Mouse (Mus musculus): ENCODE results near the gene Gm16181. TPM values are rescaled to one million over a fixed set of nuclear protein-coding genes. Genes with fewer than 3 reads are reported as not detected.

The Gm16181 gene
- polyA plus RNA-seq, 1 experiment from 2014 or later, result 0.23 TPM

DNA sequence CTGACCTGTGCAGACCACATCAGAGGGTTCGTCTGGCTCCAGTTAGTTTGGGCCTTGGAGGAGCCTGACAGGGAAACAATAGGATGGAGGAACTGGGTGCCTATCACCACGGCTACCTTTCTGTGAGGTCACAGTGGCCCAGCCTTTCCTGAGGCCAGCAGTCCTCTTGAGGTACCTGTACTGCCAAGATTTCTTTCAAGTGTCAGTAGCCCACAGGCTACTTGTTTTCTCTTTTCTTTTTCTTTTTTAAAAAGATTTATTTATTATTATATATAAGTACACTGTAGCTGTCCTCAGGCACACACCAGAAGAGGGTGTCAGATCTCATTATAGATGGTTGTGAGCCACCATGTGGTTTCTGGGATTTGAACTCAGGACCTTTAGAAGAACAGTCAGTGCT lies 44.7 kb upstream of the Gm16181 start, which contains the start of gene Aif1:
TSS of gene Aif1 (minus strand) at position 101 of the 400 bp plus-strand sequence.
- no peak within 1 kb of the TSS for H3K27ac ChIP-seq (ENCODE audit: low read depth, low read length)
- H3K9ac ChIP-seq (ENCODE audit: low read depth, low read length), result no peak within 1 kb of the TSS

DNA sequence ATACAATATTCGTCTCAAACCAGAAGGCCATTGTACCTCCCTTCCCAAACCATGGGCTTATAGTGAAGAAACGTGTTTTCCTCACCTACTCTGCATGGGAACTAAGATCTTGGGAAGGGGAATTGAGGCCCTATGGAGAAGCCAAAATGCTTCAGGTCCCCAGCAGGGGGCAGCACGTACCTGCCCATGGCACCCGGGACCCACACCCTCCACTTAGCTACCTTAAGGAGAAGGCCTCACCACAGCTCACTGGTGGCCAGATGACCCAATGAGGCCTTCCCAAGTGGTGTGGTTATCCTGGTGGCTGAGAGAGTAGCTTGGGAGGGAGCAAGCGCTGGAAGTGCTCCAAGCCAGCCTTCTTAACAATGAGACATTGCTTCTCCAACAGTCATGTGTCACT lies 42.1 kb upstream of the Gm16181 start:
- TF ChIP-seq CTCF (IDR thresholded peaks at IDR 0.05; ENCODE audit: low read depth), result peak; percentile 96
- Histone ChIP-seq H3K4me3 (ENCODE audit: low read depth, low read length) (no peak overlapping the region), H3K27ac (ENCODE audit: low read depth, low read length) (no peak overlapping the region), H3K36me3 (ENCODE audit: control insufficient read depth, insufficient read depth) (no peaks in the 10 kb centered on the region), H3K9me3 (ENCODE audit: control insufficient read depth) (no peaks in the 10 kb centered on the region), H3K9ac (ENCODE audit: low read depth, low read length) (no peak overlapping the region), H3K4me1 (replicated peaks; ENCODE audit: control insufficient read depth, insufficient read depth, low read length) (no peaks in the 10 kb centered on the region), H3K27me3 (replicated peaks; ENCODE audit: control insufficient read depth, insufficient read depth, low read length) (no peaks in the 10 kb centered on the region), H3K4me2 (replicated peaks; ENCODE audit: low read depth) (no peak overlapping the region)
- 12% methylated on average over 5 of the region's 5 CpGs for WGBS
- ATAC-seq, result peak; percentile 48; the same call in 1 of the 2 replicates

More for the DNA sequence above, 44.7 kb upstream of the Gm16181 start, which contains the start of gene Aif1:
- Histone ChIP-seq H3K4me1 (replicated peaks; ENCODE audit: control insufficient read depth, insufficient read depth, low read length) (no peaks in the 10 kb centered on the region), H3K4me2 (replicated peaks; ENCODE audit: low read depth) (no peak within 1 kb of the TSS), H3K27me3 (replicated peaks; ENCODE audit: control insufficient read depth, insufficient read depth, low read length) (no peaks in the 10 kb centered on the region), H3K36me3 (ENCODE audit: control insufficient read depth, insufficient read depth) (no peaks in the 10 kb centered on the region), H3K9me3 (ENCODE audit: control insufficient read depth) (no peaks in the 10 kb centered on the region), H3K4me3 (ENCODE audit: low read depth, low read length) (no peak within 1 kb of the TSS)
- ATAC-seq, result no peak
- WGBS, result 51% methylated on average over 2 of the region's 2 CpGs
- no peak for TF ChIP-seq CTCF (IDR thresholded peaks at IDR 0.05; ENCODE audit: low read depth)

DNA sequence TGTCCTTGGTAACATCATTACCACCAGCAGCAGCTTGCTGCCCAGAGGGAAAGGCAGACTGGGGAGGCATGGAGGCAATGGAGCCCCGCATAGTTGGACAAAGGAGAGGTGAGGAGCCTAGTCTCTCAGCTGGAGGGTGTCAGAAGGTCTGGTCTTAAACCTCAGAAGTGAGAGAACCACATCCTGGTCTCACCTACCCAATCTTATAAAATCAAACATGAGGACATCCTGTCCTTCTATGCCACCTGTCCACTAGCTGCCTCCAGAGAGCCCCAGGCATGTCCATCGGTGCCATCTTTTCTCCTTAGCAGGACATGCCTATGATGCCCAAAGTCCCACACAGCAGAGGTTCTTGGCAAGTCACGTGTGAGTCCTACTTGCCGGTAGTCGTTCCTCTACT lies 40.5 kb upstream of the Gm16181 start:
- Histone ChIP-seq H3K4me3 (ENCODE audit: low read depth, low read length) (no peak overlapping the region), H3K9ac (ENCODE audit: low read depth, low read length) (no peak overlapping the region), H3K36me3 (ENCODE audit: control insufficient read depth, insufficient read depth) (no peaks in the 10 kb centered on the region), H3K4me1 (replicated peaks; ENCODE audit: control insufficient read depth, insufficient read depth, low read length) (no peaks in the 10 kb centered on the region), H3K27ac (ENCODE audit: low read depth, low read length) (no peak overlapping the region), H3K9me3 (ENCODE audit: control insufficient read depth) (no peaks in the 10 kb centered on the region), H3K4me2 (replicated peaks; ENCODE audit: low read depth) (no peak overlapping the region), H3K27me3 (replicated peaks; ENCODE audit: control insufficient read depth, insufficient read depth, low read length) (no peaks in the 10 kb centered on the region)
- WGBS, result 86% methylated on average over 5 of the region's 5 CpGs
- no peak for TF ChIP-seq CTCF (IDR thresholded peaks at IDR 0.05; ENCODE audit: low read depth)
- no peak for ATAC-seq

DNA sequence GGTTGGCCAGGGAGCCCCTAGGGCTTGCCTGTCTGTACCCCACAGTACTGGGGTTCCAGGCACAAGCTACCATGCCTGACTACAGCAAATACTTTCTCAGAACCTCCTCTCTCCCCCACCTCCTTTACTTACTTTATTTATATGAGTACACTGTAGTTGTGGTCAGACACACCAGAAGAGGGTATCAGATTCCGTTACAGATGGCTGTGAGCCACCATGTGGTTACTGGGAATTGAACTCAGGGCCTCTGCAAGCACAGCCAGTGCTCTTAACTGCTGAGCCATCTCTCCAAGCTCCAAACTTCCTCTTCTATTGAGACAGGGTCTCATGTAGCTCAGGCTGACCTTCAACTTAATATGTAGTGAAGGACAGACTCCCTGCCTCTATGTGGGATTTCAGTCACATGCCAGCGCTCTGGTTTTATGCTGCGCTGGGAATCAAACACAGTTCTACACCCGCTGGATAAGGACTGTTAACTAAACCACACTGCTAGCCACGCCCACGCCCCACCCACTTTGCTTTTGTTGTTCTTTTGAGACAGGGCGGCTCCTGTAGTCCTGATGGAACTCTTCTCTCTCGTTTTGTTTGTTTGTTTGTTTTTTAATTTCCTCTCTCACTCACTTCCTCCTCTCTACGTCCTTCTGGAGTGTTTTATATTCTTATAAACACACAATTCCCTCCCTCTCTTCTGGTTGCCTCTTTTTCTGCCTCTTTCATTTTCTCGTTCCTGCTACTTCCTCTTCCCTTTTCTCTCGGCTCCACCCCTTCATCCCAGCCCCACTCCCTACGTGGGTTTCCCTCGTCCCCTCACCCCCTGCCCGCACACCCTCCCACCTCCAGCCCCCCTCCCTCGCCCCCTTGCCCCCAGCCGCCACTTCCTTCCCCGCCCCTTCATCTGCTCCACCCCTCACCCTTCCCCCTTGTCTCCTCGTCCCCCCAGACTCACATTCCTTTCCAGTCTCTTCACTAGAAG lies 34.7 kb upstream of the Gm16181 start:
- no peak for TF ChIP-seq CTCF (IDR thresholded peaks at IDR 0.05; ENCODE audit: low read depth)
- Histone ChIP-seq H3K27me3 (replicated peaks; ENCODE audit: control insufficient read depth, insufficient read depth, low read length) (no peaks in the 10 kb centered on the region), H3K36me3 (ENCODE audit: control insufficient read depth, insufficient read depth) (no peaks in the 10 kb centered on the region), H3K27ac (ENCODE audit: low read depth, low read length) (peak overlapping the region; percentile 41; the same call in 1 of the 2 replicates), H3K4me3 (ENCODE audit: low read depth, low read length) (peak overlapping the region; percentile 49), H3K4me1 (replicated peaks; ENCODE audit: control insufficient read depth, insufficient read depth, low read length) (no peaks in the 10 kb centered on the region), H3K9me3 (ENCODE audit: control insufficient read depth) (no peaks in the 10 kb centered on the region), H3K9ac (ENCODE audit: low read depth, low read length) (0 out of 2 replicates have a peak overlapping the region, but pooled peaks have one; percentile 43), H3K4me2 (replicated peaks; ENCODE audit: low read depth) (peak overlapping the region; percentile 63)
- 2% methylated on average over 18 of the region's 18 CpGs for WGBS
- peak; percentile 55; the same call in 1 of the 2 replicates for ATAC-seq

DNA sequence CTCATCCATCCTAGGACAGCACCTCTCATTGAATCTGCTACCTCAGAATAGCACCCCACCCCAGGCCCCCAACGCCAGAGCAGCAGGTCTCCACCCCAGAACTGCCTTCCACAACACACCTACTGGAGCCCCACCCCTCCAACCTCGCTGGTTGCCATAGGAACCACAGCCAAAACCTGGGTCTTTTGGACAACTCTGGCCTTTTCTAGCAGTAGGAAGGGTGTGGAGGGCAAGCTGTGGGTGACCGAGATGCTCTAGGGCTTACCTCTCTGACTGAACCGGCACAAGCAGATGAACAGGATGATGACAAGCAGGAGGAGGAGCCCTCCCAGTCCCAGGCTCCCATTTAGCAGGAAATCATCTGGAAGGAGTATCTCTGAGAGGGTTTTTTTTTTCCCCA lies 34.0 kb upstream of the Gm16181 start:
- ATAC-seq, result peak; percentile 20; the same call in 1 of the 2 replicates
- H3K36me3 ChIP-seq (ENCODE audit: control insufficient read depth, insufficient read depth), result no peaks in the 10 kb centered on the region
- H3K9me3 ChIP-seq (ENCODE audit: control insufficient read depth), result no peaks in the 10 kb centered on the region
- no peak for TF ChIP-seq CTCF (IDR thresholded peaks at IDR 0.05; ENCODE audit: low read depth)
- H3K4me3 ChIP-seq (ENCODE audit: low read depth, low read length), result peak overlapping the region; percentile 49
- 3% methylated on average over 4 of the region's 4 CpGs for WGBS
- 0 out of 2 replicates have a peak overlapping the region, but pooled peaks have one; percentile 41 for H3K27ac ChIP-seq (ENCODE audit: low read depth, low read length)
- no peaks in the 10 kb centered on the region for H3K27me3 ChIP-seq (replicated peaks; ENCODE audit: control insufficient read depth, insufficient read depth, low read length)
- no peak overlapping the region for H3K9ac ChIP-seq (ENCODE audit: low read depth, low read length)
- peak overlapping the region; percentile 63 for H3K4me2 ChIP-seq (replicated peaks; ENCODE audit: low read depth)
- no peaks in the 10 kb centered on the region for H3K4me1 ChIP-seq (replicated peaks; ENCODE audit: control insufficient read depth, insufficient read depth, low read length)

DNA sequence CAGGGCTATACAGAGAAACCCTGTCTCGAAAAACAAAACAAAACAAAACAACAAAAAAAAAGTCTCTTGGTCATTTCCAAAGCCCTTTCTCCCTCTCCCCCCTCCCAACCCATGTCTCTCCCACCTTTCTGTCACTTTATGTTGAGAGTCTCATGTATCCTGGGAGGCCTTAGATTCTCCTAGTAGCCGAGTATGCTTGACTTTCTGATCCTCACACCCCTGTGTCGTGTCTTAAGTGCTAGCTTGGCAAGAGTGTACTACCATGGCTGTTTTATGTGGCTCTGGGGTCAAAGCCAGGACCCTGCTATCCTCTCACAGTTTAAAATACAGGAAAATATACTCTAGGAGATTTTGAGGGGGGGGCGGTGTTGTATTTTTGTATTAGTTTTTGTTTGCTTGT lies 33.3 kb upstream of the Gm16181 start:
- no peak for TF ChIP-seq CTCF (IDR thresholded peaks at IDR 0.05; ENCODE audit: low read depth)
- no peak overlapping the region for H3K4me2 ChIP-seq (replicated peaks; ENCODE audit: low read depth)
- no peak for ATAC-seq
- no peaks in the 10 kb centered on the region for H3K4me1 ChIP-seq (replicated peaks; ENCODE audit: control insufficient read depth, insufficient read depth, low read length)
- H3K27me3 ChIP-seq (replicated peaks; ENCODE audit: control insufficient read depth, insufficient read depth, low read length), result no peaks in the 10 kb centered on the region
- no peak overlapping the region for H3K4me3 ChIP-seq (ENCODE audit: low read depth, low read length)
- no peak overlapping the region for H3K9ac ChIP-seq (ENCODE audit: low read depth, low read length)
- H3K9me3 ChIP-seq (ENCODE audit: control insufficient read depth), result no peaks in the 10 kb centered on the region
- 69% methylated on average over 4 of the region's 4 CpGs for WGBS
- no peaks in the 10 kb centered on the region for H3K36me3 ChIP-seq (ENCODE audit: control insufficient read depth, insufficient read depth)
- no peak overlapping the region for H3K27ac ChIP-seq (ENCODE audit: low read depth, low read length)
